ENCODE assay signal across 22 mouse cellular contexts in genomic region chr10:86043651-86044050, GRCm38 (mm10). TPM values are rescaled to one million over a fixed set of nuclear protein-coding genes. Genes with fewer than 3 reads are reported as not detected.
"Had no signal": no experiment of that assay in that cellular context is flagged by ENCODE, and none has a peak within 500 bp of the region (broad histone marks: within the 10 kb centered on the region; RNA-seq: fewer than 3 reads in every experiment).

No protein-coding gene starts in this region.

- H3K36me3 ChIP-seq: midbrain, embryonic 12.5 days; midbrain, embryonic 15.5 days had no signal

- DNase-seq: kidney, postnatal 10 days; liver, postnatal 0 days; lung, embryonic 14.5 days; right cerebral cortex, adult 18-20 months; right cerebral cortex, postnatal 14 days; right cerebral cortex, postnatal 4 days; thymus, adult 2 months; thymus, postnatal 14 days; thymus, postnatal 4 days had no signal

- ATAC-seq: liver, postnatal 0 days; lung, postnatal 0 days; midbrain, embryonic 15.5 days had no signal

- H3K27me3 ChIP-seq: kidney, embryonic 15.5 days; limb, embryonic 12.5 days; limb, embryonic 15.5 days; midbrain, embryonic 12.5 days; midbrain, embryonic 15.5 days; neural tube, embryonic 12.5 days; neural tube, embryonic 15.5 days had no signal

- H3K4me2 ChIP-seq: kidney, embryonic 15.5 days; limb, embryonic 12.5 days; limb, embryonic 15.5 days; liver, embryonic 11.5 days; lung, embryonic 14.5 days; midbrain, embryonic 12.5 days; midbrain, embryonic 15.5 days; neural tube, embryonic 12.5 days; neural tube, embryonic 15.5 days had no signal

- H3K9ac ChIP-seq: kidney, embryonic 15.5 days; limb, embryonic 12.5 days; limb, embryonic 15.5 days; liver, embryonic 14.5 days; liver, postnatal 0 days; lung, embryonic 14.5 days; midbrain, embryonic 12.5 days; midbrain, embryonic 15.5 days; neural tube, embryonic 12.5 days; neural tube, embryonic 15.5 days had no signal

- H3K4me3 ChIP-seq: kidney, embryonic 15.5 days; limb, embryonic 12.5 days; limb, embryonic 15.5 days; midbrain, embryonic 12.5 days; midbrain, embryonic 15.5 days; neural tube, embryonic 12.5 days; neural tube, embryonic 15.5 days had no signal

- H3K27ac ChIP-seq: kidney, embryonic 15.5 days; limb, embryonic 12.5 days; limb, embryonic 15.5 days; liver, embryonic 14.5 days; macrophage; midbrain, embryonic 12.5 days; midbrain, embryonic 15.5 days; neural tube, embryonic 12.5 days; neural tube, embryonic 15.5 days; stomach, postnatal 0 days had no signal

- H3K4me1 ChIP-seq: kidney, embryonic 15.5 days; limb, embryonic 12.5 days; limb, embryonic 15.5 days; midbrain, embryonic 12.5 days; midbrain, embryonic 15.5 days; neural tube, embryonic 12.5 days; neural tube, embryonic 15.5 days had no signal

- H3K9me3 ChIP-seq: kidney, embryonic 15.5 days; limb, embryonic 12.5 days; limb, embryonic 15.5 days; midbrain, embryonic 12.5 days; midbrain, embryonic 15.5 days; neural tube, embryonic 12.5 days; neural tube, embryonic 15.5 days had no signal

RNA-seq across cellular contexts. Expression of gene Bpifc, which starts 32.0 kb away (rescaled TPM):
- total RNA-seq: layer of hippocampus, postnatal 14 days had no signal
- polyA plus RNA-seq: liver, embryonic 11.5 days; liver, postnatal 0 days; macrophage; midbrain, embryonic 12.5 days; midbrain, embryonic 15.5 days; neural tube, embryonic 12.5 days had no signal
